Comparison of ENCODE assay signal across 10 mouse cellular contexts in the genomic region with DNA sequence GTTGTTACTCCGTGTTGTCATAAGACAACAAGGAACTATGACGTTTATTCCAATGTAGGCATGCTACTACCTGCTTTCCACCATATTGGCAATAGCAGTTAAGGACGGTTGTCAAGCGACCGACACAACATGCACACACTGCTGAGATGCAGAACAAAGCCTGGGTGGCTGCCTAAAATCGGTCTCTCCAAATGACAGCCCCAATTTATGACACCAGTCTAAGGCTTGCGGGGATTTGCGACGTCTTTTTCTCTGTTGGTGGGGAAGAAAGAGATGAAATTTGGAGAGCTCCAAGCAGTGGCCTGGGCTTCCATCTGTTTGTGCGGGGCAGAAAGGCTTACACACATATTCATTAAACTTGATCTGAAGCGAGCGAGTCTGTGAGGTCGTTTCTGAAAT. TPM values are rescaled to one million over a fixed set of nuclear protein-coding genes. Genes with fewer than 3 reads are reported as not detected.
DNase-seq lines count a peak whose midpoint lies in the region; ATAC-seq and TF ChIP-seq lines count a peak whose summit lies in the region.
"Had no signal": no experiment of that assay in that cellular context is flagged by ENCODE, and none has a peak within 500 bp of the region (broad histone marks: within the 10 kb centered on the region; RNA-seq: fewer than 3 reads in every experiment).

No protein-coding gene starts in this region.

- WGBS in kidney, postnatal 0 days = 13% methylated on average over 13 of the region's 13 CpGs
- 7% methylated on average over 13 of the region's 13 CpGs for WGBS in hindbrain, embryonic 16.5 days
- WGBS in midbrain, embryonic 15.5 days = 8% methylated on average over 13 of the region's 13 CpGs
- 29% methylated on average over 13 of the region's 13 CpGs for WGBS in liver, embryonic 12.5 days (ENCODE audit: insufficient replicate concordance)

- 0 out of 2 replicates have a peak, but pooled peaks have one; percentile 16 for TF ChIP-seq POLR2A in cortical plate, adult 2 months (IDR thresholded peaks at IDR 0.05; ENCODE audit: extremely low read depth, insufficient read depth, low read length)

- H3K4me2 ChIP-seq in kidney, postnatal 0 days (ENCODE audit: low read length) = 0 out of 2 replicates have a peak overlapping the region, but pooled peaks have one; percentile 69
- peak overlapping the region; percentile 58 for H3K4me2 ChIP-seq in hindbrain, embryonic 16.5 days (ENCODE audit: low read length)
- peak overlapping the region; percentile 85 for H3K4me2 ChIP-seq in midbrain, embryonic 15.5 days
- H3K4me2 ChIP-seq in liver, embryonic 12.5 days = no peak overlapping the region

- ATAC-seq in kidney, postnatal 0 days (replicated peaks; ENCODE audit: low FRiP score, low read depth) = no peak
- peak; percentile 29; the same call in 1 of the 2 replicates for ATAC-seq in hindbrain, embryonic 16.5 days
- ATAC-seq in midbrain, embryonic 15.5 days (replicated peaks) = peak; percentile 34; the same call in 1 of the 2 replicates
- ATAC-seq in liver, embryonic 12.5 days = no peak

- H3K36me3 ChIP-seq in kidney, postnatal 0 days (ENCODE audit: insufficient read depth, low read length) = no peaks in the 10 kb centered on the region
- no peaks in the 10 kb centered on the region for H3K36me3 ChIP-seq in hindbrain, embryonic 16.5 days (ENCODE audit: control insufficient read depth, insufficient read depth, low read length)
- no peaks in the 10 kb centered on the region for H3K36me3 ChIP-seq in midbrain, embryonic 15.5 days (replicated peaks)
- no peaks in the 10 kb centered on the region for H3K36me3 ChIP-seq in liver, embryonic 12.5 days
- H3K36me3 ChIP-seq: G1E had no signal

- no peak overlapping the region for H3K27ac ChIP-seq in kidney, postnatal 0 days
- peak overlapping the region; percentile 91 for H3K27ac ChIP-seq in cortical plate, adult 2 months (ENCODE audit: insufficient read depth, low read length)
- H3K27ac ChIP-seq in hindbrain, embryonic 16.5 days (ENCODE audit: low read depth, low read length) = peak overlapping the region; percentile 85
- peak overlapping the region; percentile 90 for H3K27ac ChIP-seq in midbrain, embryonic 15.5 days
- H3K27ac ChIP-seq in liver, embryonic 12.5 days = no peak overlapping the region

- H3K9ac ChIP-seq in kidney, postnatal 0 days (ENCODE audit: low read depth, low read length) = no peak overlapping the region
- H3K9ac ChIP-seq in hindbrain, embryonic 16.5 days (ENCODE audit: low read depth, low read length) = peak overlapping the region; percentile 82
- peak overlapping the region; percentile 88 for H3K9ac ChIP-seq in midbrain, embryonic 15.5 days
- H3K9ac ChIP-seq in liver, embryonic 12.5 days = no peak overlapping the region

- peak overlapping the region; percentile 44; the same call in 1 of the 2 replicates for H3K4me3 ChIP-seq in kidney, postnatal 0 days (replicated peaks; ENCODE audit: low read depth, low read length)
- H3K4me3 ChIP-seq in cortical plate, adult 2 months (ENCODE audit: insufficient read depth, low read length) = peak overlapping the region; percentile 92
- H3K4me3 ChIP-seq in hindbrain, embryonic 16.5 days (ENCODE audit: low read length) = peak overlapping the region; percentile 70
- H3K4me3 ChIP-seq in midbrain, embryonic 15.5 days = peak overlapping the region; percentile 84
- H3K4me3 ChIP-seq in liver, embryonic 12.5 days = no peak overlapping the region

- H3K9me3 ChIP-seq in kidney, postnatal 0 days (replicated peaks; ENCODE audit: low read length) = no peaks in the 10 kb centered on the region
- H3K9me3 ChIP-seq in hindbrain, embryonic 16.5 days (ENCODE audit: control insufficient read depth, low read length) = no peaks in the 10 kb centered on the region
- no peaks in the 10 kb centered on the region for H3K9me3 ChIP-seq in midbrain, embryonic 15.5 days
- H3K9me3 ChIP-seq in liver, embryonic 12.5 days (replicated peaks) = no peaks in the 10 kb centered on the region
- H3K9me3 ChIP-seq: G1E had no signal

- TF ChIP-seq CTCF in kidney, postnatal 0 days (IDR thresholded peaks at IDR 0.05; ENCODE audit: low read depth) = no peak
- TF ChIP-seq CTCF in cortical plate, adult 2 months (IDR thresholded peaks at IDR 0.05; ENCODE audit: extremely low read depth, insufficient read depth, low read length) = no peak

- peaks cover 10% of the 10 kb centered on the region; the same call in 1 of the 2 replicates for H3K4me1 ChIP-seq in kidney, postnatal 0 days (replicated peaks; ENCODE audit: insufficient read depth, low read length)
- H3K4me1 ChIP-seq in cortical plate, adult 2 months (ENCODE audit: control insufficient read depth, insufficient read depth, low read length) = 0 out of 2 replicates have a peak, but pooled peaks cover 2% of the 10 kb centered on the region
- H3K4me1 ChIP-seq in hindbrain, embryonic 16.5 days (ENCODE audit: control insufficient read depth, insufficient read depth, low read depth, low read length) = no peaks in the 10 kb centered on the region
- H3K4me1 ChIP-seq in midbrain, embryonic 15.5 days = peaks cover 8% of the 10 kb centered on the region; the same call in 1 of the 2 replicates
- H3K4me1 ChIP-seq in liver, embryonic 12.5 days = peaks cover 8% of the 10 kb centered on the region; the same call in 1 of the 2 replicates

- no peak for DNase-seq in kidney, postnatal 0 days (ENCODE audit: low spot score)
- no peak for DNase-seq in kidney, adult 9 months
- no peak for DNase-seq in spleen, postnatal 4 days (ENCODE audit: low spot score in 2 of 2)
- no peak for DNase-seq in spleen, postnatal 14 days (ENCODE audit: low spot score in 2 of 2)
- DNase-seq: kidney, adult 2 months had no signal

- peaks cover 16% of the 10 kb centered on the region; the same call in 1 of the 2 replicates for H3K27me3 ChIP-seq in kidney, postnatal 0 days (ENCODE audit: insufficient read depth, low read length)
- no peaks in the 10 kb centered on the region for H3K27me3 ChIP-seq in hindbrain, embryonic 16.5 days (replicated peaks; ENCODE audit: control insufficient read depth, insufficient read depth, low read length)
- H3K27me3 ChIP-seq in midbrain, embryonic 15.5 days (replicated peaks) = no peaks in the 10 kb centered on the region
- peaks cover 32% of the 10 kb centered on the region for H3K27me3 ChIP-seq in liver, embryonic 12.5 days (replicated peaks)

RNA-seq across cellular contexts. Expression of a gene that starts 1.2 kb away (rescaled TPM):
- 0.33 and 0.48 TPM in 2 replicates for polyA plus RNA-seq in kidney, postnatal 0 days (2015; fragmentation: Nextera tagmentation; extraction: Ambion mirVana)
- polyA plus RNA-seq in cortical plate, adult 2 months (2012; rRNA removed) = 163 and 167 TPM in 2 replicates
- 14.6 and 19.9 TPM in 2 replicates for polyA plus RNA-seq in hindbrain, embryonic 16.5 days (2015; fragmentation: Nextera tagmentation; extraction: Ambion mirVana)
- 17.9 and 22.6 TPM in 2 replicates for polyA plus RNA-seq in midbrain, embryonic 15.5 days (2015; fragmentation: Nextera tagmentation; extraction: Ambion mirVana)
- not detected in 2 replicates for polyA plus RNA-seq in liver, embryonic 12.5 days (2016; fragmentation: Nextera tagmentation; extraction: Ambion mirVana)
- polyA plus RNA-seq: G1E had no signal

Comparison
In these comparisons a context has a peak if more than half of its experiments do, and no peak if none do; other contexts are left out.
1. ATAC-seq: peak in hindbrain, embryonic 16.5 days (single experiment) and midbrain, embryonic 15.5 days (single experiment); none in kidney, postnatal 0 days (single experiment) and liver, embryonic 12.5 days (single experiment).
2. H3K27ac ChIP-seq: peak in cortical plate, adult 2 months (single experiment), hindbrain, embryonic 16.5 days (single experiment) and midbrain, embryonic 15.5 days (single experiment); none in kidney, postnatal 0 days (single experiment) and liver, embryonic 12.5 days (single experiment).
3. H3K9ac ChIP-seq: peak in hindbrain, embryonic 16.5 days (single experiment) and midbrain, embryonic 15.5 days (single experiment); none in kidney, postnatal 0 days (single experiment) and liver, embryonic 12.5 days (single experiment).
4. RNA of a gene that starts 1.2 kb away (polyA plus RNA-seq): 163 to 167 TPM in cortical plate, adult 2 months, 17.9 to 22.6 TPM in midbrain, embryonic 15.5 days and 14.6 to 19.9 TPM in hindbrain, embryonic 16.5 days; 0.33 to 0.48 TPM in kidney, postnatal 0 days and not detected in liver, embryonic 12.5 days; every median in the first group is over 10 times any median in the second.